Mouse (Mus musculus) ES-E14 (cell line): Measurements from ENCODE around the gene Nfkbie. TPM values are rescaled to one million over a fixed set of nuclear protein-coding genes. Genes with fewer than 3 reads are reported as not detected.

ENCODE experiments used
- DNase-seq: peaks from one replicate; pipeline ENCODE4 v3.0.0-alpha.2; 2013; ENCODE audit warnings: low read depth, low spot score
- H3K27ac ChIP-seq: 2 replicates; pipeline ENCODE4 v1.5.1; 2012; ENCODE audit warnings: low read depth, mild to moderate bottlenecking, low read length, moderate library complexity, mixed read lengths; ENCODE audit not compliant: poor library complexity, insufficient read depth, severe bottlenecking
- H3K36me3 ChIP-seq: 2 replicates; pipeline ENCODE4 v1.6.1; 2012; ENCODE audit warnings: mild to moderate bottlenecking, low read length, moderate library complexity, mixed read lengths; ENCODE audit not compliant: control insufficient read depth, poor library complexity, insufficient read depth, severe bottlenecking
- H3K4me1 ChIP-seq, 2 experiments: fragments of 150-350 bp in 1 of 2; sonication (generic) in 1 of 2; 2 replicates each; pipeline ENCODE4 v1.6.1; 2012; ENCODE audit warnings: low read length in 2 of 2, mild to moderate bottlenecking in 1 of 2, mixed read lengths in 1 of 2; ENCODE audit not compliant: control insufficient read depth in 2 of 2, insufficient read depth in 2 of 2, poor library complexity in 1 of 2
- H3K4me3 ChIP-seq, 2 experiments: fragments of 150-350 bp in 1 of 2; sonication (generic) in 1 of 2; 2 replicates each; pipeline ENCODE4 v1.5.1; 2012; ENCODE audit warnings: low read length in 2 of 2, low read depth in 1 of 2, mild to moderate bottlenecking in 1 of 2, mixed read lengths in 1 of 2; ENCODE audit not compliant: insufficient read depth in 1 of 2, poor library complexity in 1 of 2, severe bottlenecking in 1 of 2
- H3K9ac ChIP-seq: 2 replicates; pipeline ENCODE4 v1.6.1; 2012; ENCODE audit warnings: low read depth, mild to moderate bottlenecking, low read length, mixed read lengths; ENCODE audit not compliant: poor library complexity, insufficient read depth, severe bottlenecking
- H3K9me3 ChIP-seq: fragments of 150-350 bp; sonication (generic); 2 replicates; pipeline ENCODE4 v1.6.1; 2012; ENCODE audit warnings: low read depth, mild to moderate bottlenecking, low read length; ENCODE audit not compliant: control insufficient read depth, insufficient read depth
- CHD2 ChIP-seq: IDR thresholded peaks from 2 replicates; pipeline ENCODE4 v1.6.1; 2014; ENCODE audit warnings: mild to moderate bottlenecking, low read depth, low read length, inconsistent platforms
- HCFC1 ChIP-seq: IDR thresholded peaks from 2 replicates; pipeline ENCODE4 v1.6.1; 2012; ENCODE audit warnings: low read length, inconsistent platforms, borderline replicate concordance; ENCODE audit not compliant: insufficient read depth
- MAFK ChIP-seq: IDR thresholded peaks from 2 replicates; pipeline ENCODE4 v1.6.1; 2014; ENCODE audit warnings: mild to moderate bottlenecking, low read depth, low read length, inconsistent platforms; ENCODE audit not compliant: insufficient read depth
- ZC3H11A ChIP-seq: IDR thresholded peaks from 2 replicates; pipeline ENCODE4 v1.6.1; 2012; ENCODE audit warnings: low read depth, mild to moderate bottlenecking, inconsistent platforms, low read length, borderline replicate concordance
- ZNF384 ChIP-seq: IDR thresholded peaks from 2 replicates; pipeline ENCODE4 v1.6.1; 2012; ENCODE audit warnings: low read depth, low read length, inconsistent platforms
- in situ Hi-C, 2 experiments: fragments of 600-800 bp; cut with MboI; formaldehyde crosslinking; loops; one replicate each; pipeline ENCODE4 v1.15.1; 2025; ENCODE audit warnings: low sequenced_read_pairs in 2 of 2, inconsistent platforms in 1 of 2; ENCODE audit not compliant: unreplicated experiment in 2 of 2
- total RNA-seq: library from RNA; depleted of rRNA; stranded (reverse); fragments of 300-350 nt; gene quantifications from 2 replicates; pipeline ENCODE4 v1.2.3, GENCODE M21; 2012

The Nfkbie gene
- total RNA-seq, 1 experiment: 2.2 TPM

DNA sequence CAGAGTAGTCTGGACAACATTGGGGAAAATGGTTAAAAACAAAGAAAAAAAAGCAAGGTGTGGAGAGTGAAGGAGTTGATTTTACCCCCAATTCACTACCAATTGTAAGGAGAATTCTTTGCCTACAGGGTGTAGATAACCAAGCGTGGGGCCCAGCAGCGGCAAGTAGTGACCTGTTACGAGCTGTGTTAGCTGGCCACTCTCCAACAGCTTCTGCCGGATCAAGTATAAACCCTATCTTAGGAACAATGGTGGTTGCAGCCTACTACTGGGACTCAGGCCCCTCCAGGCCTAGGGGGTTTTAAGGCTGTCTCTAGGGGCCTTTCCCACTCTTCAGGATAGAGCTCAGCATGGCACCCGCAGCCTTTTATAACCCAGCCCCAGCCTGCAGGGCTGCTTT lies 22.7 kb downstream of the Nfkbie start:
- peak overlapping the region; percentile 1; the same call in 1 of the 2 replicates for H3K27ac ChIP-seq
- H3K9me3 ChIP-seq: no peaks in the 10 kb centered on the region
- H3K4me1 ChIP-seq: peaks cover 0 to 29% of the 10 kb centered on the region in 2 experiments; a peak in 2 of 4 replicates
- DNase-seq: no peak
- peak overlapping the region; percentile 10; the same call in 1 of the 2 replicates for H3K9ac ChIP-seq
- no peaks in the 10 kb centered on the region for H3K36me3 ChIP-seq
- H3K4me3 ChIP-seq: no peak overlapping the region
- no peak for TF ChIP-seq CHD2
- no peak for TF ChIP-seq MAFK
- no peak for TF ChIP-seq HCFC1
- in situ Hi-C loops: no loop called here

DNA sequence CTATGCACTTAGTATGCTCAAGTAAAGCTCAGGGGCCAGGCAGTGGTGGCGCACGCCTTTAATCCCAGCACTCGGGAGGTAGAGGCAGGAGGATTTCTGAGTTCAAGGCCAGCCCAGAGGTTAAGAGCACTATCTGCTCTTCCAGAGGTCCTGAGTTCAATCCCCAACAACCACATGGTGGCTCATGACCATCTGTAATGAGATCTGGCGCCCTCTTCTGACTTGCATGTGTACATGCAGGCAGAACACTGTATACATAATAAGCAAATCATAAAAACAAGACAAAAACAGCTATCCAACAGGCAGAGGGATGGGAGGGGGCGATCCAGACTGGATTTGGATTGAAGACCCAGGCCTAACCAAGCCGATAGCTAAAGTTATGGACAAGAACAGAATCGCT lies 23.3 kb downstream of the Nfkbie start:
- no peak for TF ChIP-seq ZNF384
- no peak for TF ChIP-seq HCFC1
- no peak for TF ChIP-seq MAFK
- TF ChIP-seq ZC3H11A: no peak
- TF ChIP-seq CHD2: no peak
- H3K36me3 ChIP-seq: no peaks in the 10 kb centered on the region; the same call in 1 of the 2 replicates
- no peak for DNase-seq
- no peak overlapping the region for H3K4me3 ChIP-seq
- H3K9me3 ChIP-seq: no peaks in the 10 kb centered on the region
- peaks cover 2 to 31% of the 10 kb centered on the region in 2 experiments; a peak in 3 of 4 replicates for H3K4me1 ChIP-seq
- H3K9ac ChIP-seq: peak overlapping the region; percentile 16; the same call in 1 of the 2 replicates
- in situ Hi-C loops: no loop called here
- H3K27ac ChIP-seq: peak overlapping the region; percentile 29; the same call in 1 of the 2 replicates

GRCm38 (mm10) chr17:45579554-45579953 lies 24.1 kb downstream of the Nfkbie start:
- DNase-seq: no peak
- peaks cover 3% of the 10 kb centered on the region; the same call in 1 of the 2 replicates for H3K36me3 ChIP-seq
- peak overlapping the region; percentile 29 for H3K27ac ChIP-seq
- H3K4me1 ChIP-seq: peaks cover 3 to 34% of the 10 kb centered on the region in 2 experiments; a peak in 3 of 4 replicates
- no peaks in the 10 kb centered on the region for H3K9me3 ChIP-seq
- peak overlapping the region; percentile 13; the same call in 1 of the 2 replicates for H3K9ac ChIP-seq
- in situ Hi-C loops: no loop called here
- H3K4me3 ChIP-seq: no peak overlapping the region
- TF ChIP-seq ZC3H11A (no peak), HCFC1 (no peak), CHD2 (no peak), ZNF384 (no peak), MAFK (no peak)

DNA sequence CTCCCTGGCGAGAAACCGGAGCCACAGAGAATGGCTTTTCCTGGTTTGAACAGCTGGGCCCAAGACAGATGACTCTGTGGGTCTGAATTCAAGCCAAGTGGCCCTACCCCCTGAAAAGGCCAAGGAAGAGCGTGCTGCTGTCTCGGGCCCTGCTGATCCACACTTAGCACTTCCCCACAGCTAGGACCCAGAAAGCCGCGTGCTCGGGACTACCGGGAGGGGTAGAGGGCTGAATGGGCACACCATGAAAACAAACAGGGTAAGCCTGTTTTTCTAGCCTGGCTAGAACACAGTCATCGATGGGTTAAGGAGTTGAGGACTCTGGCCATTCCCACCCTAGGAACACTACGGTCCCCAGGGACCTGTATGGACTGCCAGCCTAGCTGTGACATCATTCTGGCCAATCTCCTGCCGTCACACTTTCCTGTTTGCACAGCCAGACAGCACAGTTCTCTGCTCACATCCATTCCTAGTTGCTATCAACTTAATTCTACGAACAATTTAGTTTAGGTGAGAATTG lies 25.5 kb downstream of the Nfkbie start:
- in situ Hi-C loops: no loop called here
- H3K36me3 ChIP-seq: peaks cover 13% of the 10 kb centered on the region
- peaks cover 7 to 38% of the 10 kb centered on the region in 2 experiments for H3K4me1 ChIP-seq
- 0 out of 4 replicates have a peak overlapping the region, but pooled peaks of 1 of the 2 experiments have one; percentile 22 for H3K4me3 ChIP-seq
- H3K9ac ChIP-seq: peak overlapping the region; percentile 62
- no peak for DNase-seq
- no peaks in the 10 kb centered on the region for H3K9me3 ChIP-seq
- TF ChIP-seq MAFK (no peak), ZC3H11A (no peak), ZNF384 (no peak), CHD2 (no peak), HCFC1 (no peak)
- H3K27ac ChIP-seq: peak overlapping the region; percentile 46; the same call in 1 of the 2 replicates
